Mouse (Mus musculus): ENCODE measurements at regions not wholly inside any gene's neighbourhood (a gene's known extent, or its start where the extent isn't known, plus 50 kb on each side); places are given as distances from the start of the nearest gene placed in this dataset.

GRCm38 (mm10) chr16:77675885-77676597, 74.1 kb upstream of the Gm11146 start:
- Histone ChIP-seq H3K27me3 (ENCODE audit: insufficient read depth, low read length) (no peaks in the 10 kb centered on the region), H3K4me1 (replicated peaks; ENCODE audit: low read depth, low read length) (no peaks in the 10 kb centered on the region), H3K4me3 (replicated peaks; ENCODE audit: low read length) (no peak overlapping the region), H3K36me3 (ENCODE audit: insufficient read depth, low read length) (no peaks in the 10 kb centered on the region), H3K9me3 (ENCODE audit: low read length) (no peaks in the 10 kb centered on the region)
- TF ChIP-seq CTCF (conservative IDR thresholded peaks at IDR 0.05; ENCODE audit: low read length) (no peak), NANOG (IDR thresholded peaks at IDR 0.05; ENCODE audit: borderline replicate concordance, low read length) (no peak), POU5F1 (IDR thresholded peaks at IDR 0.05; ENCODE audit: borderline replicate concordance, low read length) (no peak)

GRCm38 (mm10) chr16:77671253-77671652, 69.4 kb upstream of the Gm11146 start:
- H3K4me1 ChIP-seq (replicated peaks; ENCODE audit: low read depth, low read length): no peaks in the 10 kb centered on the region
- no peaks in the 10 kb centered on the region for H3K27me3 ChIP-seq (ENCODE audit: insufficient read depth, low read length)
- TF ChIP-seq CTCF (conservative IDR thresholded peaks at IDR 0.05; ENCODE audit: low read length): no peak
- no peak for TF ChIP-seq NANOG (IDR thresholded peaks at IDR 0.05; ENCODE audit: borderline replicate concordance, low read length)
- no peak for TF ChIP-seq POU5F1 (IDR thresholded peaks at IDR 0.05; ENCODE audit: borderline replicate concordance, low read length)
- no peaks in the 10 kb centered on the region for H3K9me3 ChIP-seq (ENCODE audit: low read length)
- no peaks in the 10 kb centered on the region for H3K36me3 ChIP-seq (ENCODE audit: insufficient read depth, low read length)
- no peak overlapping the region for H3K4me3 ChIP-seq (replicated peaks; ENCODE audit: low read length)

DNA sequence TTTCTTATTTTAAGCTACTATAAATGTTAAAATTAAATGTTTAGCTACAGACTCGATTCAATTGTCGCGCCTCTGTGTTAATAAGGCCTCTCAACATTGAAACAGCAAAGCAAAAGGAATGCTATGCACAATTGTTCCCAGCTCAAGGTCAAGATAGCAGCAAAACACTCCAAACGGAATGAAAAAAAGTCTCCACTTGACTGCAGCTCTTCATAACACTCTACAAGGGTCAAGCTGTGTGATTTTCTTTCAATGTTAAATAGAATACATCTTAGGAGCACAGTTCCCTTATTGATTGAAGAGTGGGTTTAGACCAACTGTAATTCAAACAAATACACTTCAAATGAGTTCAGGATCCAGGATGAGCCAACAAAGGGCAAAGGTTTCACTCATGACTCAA, 63.9 kb upstream of the Gm11146 start:
- Histone ChIP-seq H3K4me1 (replicated peaks; ENCODE audit: low read depth, low read length) (no peaks in the 10 kb centered on the region), H3K9me3 (ENCODE audit: low read length) (no peaks in the 10 kb centered on the region), H3K36me3 (ENCODE audit: insufficient read depth, low read length) (no peaks in the 10 kb centered on the region), H3K4me3 (replicated peaks; ENCODE audit: low read length) (no peak overlapping the region), H3K27me3 (ENCODE audit: insufficient read depth, low read length) (no peaks in the 10 kb centered on the region)
- TF ChIP-seq POU5F1 (IDR thresholded peaks at IDR 0.05; ENCODE audit: borderline replicate concordance, low read length) (no peak), CTCF (conservative IDR thresholded peaks at IDR 0.05; ENCODE audit: low read length) (no peak), NANOG (IDR thresholded peaks at IDR 0.05; ENCODE audit: borderline replicate concordance, low read length) (no peak)

GRCm38 (mm10) chr16:77662107-77662518, 60.2 kb upstream of the Gm11146 start:
- no peak for TF ChIP-seq POU5F1 (IDR thresholded peaks at IDR 0.05; ENCODE audit: borderline replicate concordance, low read length)
- TF ChIP-seq NANOG (IDR thresholded peaks at IDR 0.05; ENCODE audit: borderline replicate concordance, low read length): no peak
- no peak for TF ChIP-seq CTCF (conservative IDR thresholded peaks at IDR 0.05; ENCODE audit: low read length)
- H3K27me3 ChIP-seq (ENCODE audit: insufficient read depth, low read length): no peaks in the 10 kb centered on the region
- no peak overlapping the region for H3K4me3 ChIP-seq (replicated peaks; ENCODE audit: low read length)
- H3K9me3 ChIP-seq (ENCODE audit: low read length): no peaks in the 10 kb centered on the region
- H3K4me1 ChIP-seq (replicated peaks; ENCODE audit: low read depth, low read length): no peaks in the 10 kb centered on the region
- no peaks in the 10 kb centered on the region for H3K36me3 ChIP-seq (ENCODE audit: insufficient read depth, low read length)

GRCm38 (mm10) chr16:77653306-77653705, 51.4 kb upstream of the Gm11146 start:
- no peak overlapping the region for H3K4me3 ChIP-seq (replicated peaks; ENCODE audit: low read length)
- no peaks in the 10 kb centered on the region for H3K27me3 ChIP-seq (ENCODE audit: insufficient read depth, low read length)
- no peak for TF ChIP-seq CTCF (conservative IDR thresholded peaks at IDR 0.05; ENCODE audit: low read length)
- no peak for TF ChIP-seq NANOG (IDR thresholded peaks at IDR 0.05; ENCODE audit: borderline replicate concordance, low read length)
- TF ChIP-seq POU5F1 (IDR thresholded peaks at IDR 0.05; ENCODE audit: borderline replicate concordance, low read length): no peak
- H3K4me1 ChIP-seq (replicated peaks; ENCODE audit: low read depth, low read length): no peaks in the 10 kb centered on the region
- no peaks in the 10 kb centered on the region for H3K9me3 ChIP-seq (ENCODE audit: low read length)
- no peaks in the 10 kb centered on the region for H3K36me3 ChIP-seq (ENCODE audit: insufficient read depth, low read length)

All from E14TG2a.4 (cell line).